Mouse (Mus musculus) embryonic facial prominence, embryonic 10.5 days (tissue): ENCODE results near the gene Slc8a2. TPM values are rescaled to one million over a fixed set of nuclear protein-coding genes. Genes with fewer than 3 reads are reported as not detected.

Experiments
- DNase-seq: peaks from one replicate; pipeline ENCODE4 v3.0.0-alpha.2; 2017; ENCODE audit warnings: low spot score
- H3K27ac ChIP-seq: fragments of 300-500 bp; sonication (generic); replicated peaks from 2 replicates; pipeline ENCODE4 v1.5.1; 2016; ENCODE audit warnings: mild to moderate bottlenecking
- H3K27me3 ChIP-seq: fragments of 300-500 bp; sonication (generic); replicated peaks from 2 replicates; pipeline ENCODE4 v1.6.1; 2016; ENCODE audit warnings: low read depth, mild to moderate bottlenecking; ENCODE audit not compliant: poor library complexity, severe bottlenecking
- H3K36me3 ChIP-seq: fragments of 300-500 bp; sonication (generic); replicated peaks from 2 replicates; pipeline ENCODE4 v1.6.1; 2016; ENCODE audit warnings: mild to moderate bottlenecking, moderate library complexity
- H3K4me1 ChIP-seq: fragments of 300-500 bp; sonication (generic); 2 replicates; pipeline ENCODE4 v1.6.1; 2016
- H3K4me3 ChIP-seq: fragments of 300-500 bp; sonication (generic); 2 replicates; pipeline ENCODE4 v1.5.1; 2016; ENCODE audit warnings: mild to moderate bottlenecking, moderate library complexity
- H3K9me3 ChIP-seq: fragments of 300-500 bp; sonication (generic); 2 replicates; pipeline ENCODE4 v1.6.1; 2016; ENCODE audit warnings: mild to moderate bottlenecking
- WGBS: fragments of 180-500 bp; shearing (Covaris S2); methylation state at CpG from one replicate; pipeline ENCODE4 v1.1.7; 2016; 5-methylcytosine and 5-hydroxymethylcytosine counted together
- polyA plus RNA-seq: library from polyadenylated mRNA; unstranded; fragments of >200 nt; fragmentation: Nextera tagmentation; extraction: Ambion mirVana; gene quantifications from 2 replicates; pipeline ENCODE4 v1.2.1, GENCODE M21; 2016

Slc8a2 gene
- 0.16 and 0.20 TPM in 2 replicates for polyA plus RNA-seq

DNA sequence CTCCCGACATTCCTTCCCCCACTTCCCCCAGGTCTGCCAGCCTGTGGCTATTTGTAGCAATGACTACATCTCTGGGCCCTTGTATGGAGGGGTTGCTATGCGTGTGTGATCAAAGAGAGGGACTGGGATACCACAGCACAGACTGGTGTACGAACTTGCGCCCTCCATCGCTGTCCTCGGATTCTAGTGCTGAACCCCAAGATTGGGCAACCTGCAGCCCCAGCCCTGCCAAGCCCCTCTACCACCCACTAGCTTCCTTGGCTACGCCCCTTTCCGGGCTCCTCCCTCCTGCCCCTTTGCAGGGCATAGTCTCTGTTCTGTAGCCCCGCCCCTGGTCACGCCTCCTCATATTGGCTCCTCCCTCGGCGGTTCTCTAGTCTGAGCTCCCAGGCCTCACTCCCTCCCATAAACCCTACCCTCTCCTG is at the start of gene Slc8a2:
Gene Slc8a2 (plus strand): TSS at position 406 of the 425 bp plus-strand sequence.
- peak within 1 kb of the TSS; percentile 81 for H3K27ac ChIP-seq
- WGBS: 1% methylated on average over 12 of the region's 12 CpGs
- H3K4me3 ChIP-seq: peak within 1 kb of the TSS; percentile 66
- H3K9me3 ChIP-seq: no peaks in the 10 kb centered on the region
- H3K4me1 ChIP-seq: peaks cover 37% of the 10 kb centered on the region
- peak; percentile 88 for DNase-seq
- H3K36me3 ChIP-seq: peaks cover 20% of the 10 kb centered on the region; the same call in 1 of the 2 replicates
- peaks cover 22% of the 10 kb centered on the region for H3K27me3 ChIP-seq

DNA sequence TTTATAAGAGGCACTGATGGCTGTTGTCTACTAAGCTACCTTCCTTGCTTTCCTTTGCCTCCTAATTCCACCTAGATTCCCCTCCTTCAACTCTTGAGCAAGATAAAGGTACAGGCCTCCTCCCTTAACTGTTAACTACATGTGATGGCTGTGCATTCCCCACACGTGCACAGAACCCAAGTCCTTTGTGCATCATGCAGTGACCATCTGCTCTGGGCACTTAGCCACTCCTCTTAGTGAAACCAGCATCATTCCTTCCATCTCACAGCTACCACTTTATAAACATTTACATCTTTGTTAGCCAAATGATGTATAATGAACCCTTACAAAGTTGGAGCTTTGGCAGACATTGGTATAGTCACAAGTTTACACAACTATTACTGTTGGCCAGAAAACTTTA is 49.7 kb upstream of the Slc8a2 start:
- H3K4me1 ChIP-seq: peaks cover 13% of the 10 kb centered on the region
- H3K27me3 ChIP-seq: no peaks in the 10 kb centered on the region
- H3K9me3 ChIP-seq: no peaks in the 10 kb centered on the region
- no peaks in the 10 kb centered on the region for H3K36me3 ChIP-seq
- WGBS: 79% methylated on average over 1 of the region's 1 CpGs
- no peak overlapping the region for H3K4me3 ChIP-seq
- no peak overlapping the region for H3K27ac ChIP-seq
- no peak for DNase-seq

DNA sequence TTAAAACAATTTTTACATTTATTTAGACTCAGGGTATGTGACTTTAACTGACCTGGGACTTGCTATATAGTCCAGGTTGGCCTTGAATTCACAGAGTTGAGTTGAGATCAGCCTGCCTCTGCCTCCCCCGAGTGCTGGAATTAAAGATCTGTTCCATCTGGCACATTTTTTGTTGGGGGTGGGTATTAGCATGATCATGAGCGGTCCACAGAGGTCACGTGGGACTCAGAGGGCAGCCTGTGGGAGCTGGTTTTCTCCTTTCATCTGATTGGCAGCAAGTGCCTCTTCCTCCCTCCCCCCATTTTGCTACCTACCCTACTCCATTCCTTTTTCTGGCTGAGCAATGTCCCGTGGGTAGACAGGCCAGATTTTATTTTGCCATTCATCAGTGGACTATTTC is 49.0 kb upstream of the Slc8a2 start:
- DNase-seq: no peak
- H3K27me3 ChIP-seq: no peaks in the 10 kb centered on the region
- H3K4me1 ChIP-seq: peaks cover 13% of the 10 kb centered on the region
- H3K4me3 ChIP-seq: no peak overlapping the region
- 72% methylated on average over 4 of the region's 4 CpGs for WGBS
- no peak overlapping the region for H3K27ac ChIP-seq
- no peaks in the 10 kb centered on the region for H3K9me3 ChIP-seq
- H3K36me3 ChIP-seq: no peaks in the 10 kb centered on the region

DNA sequence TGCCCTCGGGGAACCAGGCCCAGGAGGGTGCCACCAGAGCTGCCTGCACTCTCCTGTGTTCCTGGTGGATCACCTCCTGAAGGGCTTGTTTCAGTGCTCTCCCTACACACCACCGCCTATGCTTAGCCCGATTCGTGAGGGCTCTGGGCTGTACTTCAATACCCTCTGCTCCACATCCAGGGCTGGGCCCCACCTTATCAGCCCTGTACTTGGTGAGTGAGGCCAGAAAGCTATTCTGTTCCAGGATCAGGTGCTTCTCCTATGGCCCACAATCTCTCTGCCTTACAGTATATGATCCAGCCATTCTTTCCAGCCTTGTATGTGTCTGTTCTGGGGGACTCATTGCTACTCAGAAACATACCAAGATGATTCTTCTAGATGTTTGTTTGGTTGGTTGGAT is 46.3 kb upstream of the Slc8a2 start:
- Histone ChIP-seq H3K4me3 (no peak overlapping the region), H3K27me3 (no peaks in the 10 kb centered on the region), H3K27ac (no peak overlapping the region), H3K4me1 (peaks cover 8% of the 10 kb centered on the region), H3K36me3 (no peaks in the 10 kb centered on the region), H3K9me3 (no peaks in the 10 kb centered on the region)
- WGBS: 54% methylated on average over 4 of the region's 4 CpGs
- no peak for DNase-seq

DNA sequence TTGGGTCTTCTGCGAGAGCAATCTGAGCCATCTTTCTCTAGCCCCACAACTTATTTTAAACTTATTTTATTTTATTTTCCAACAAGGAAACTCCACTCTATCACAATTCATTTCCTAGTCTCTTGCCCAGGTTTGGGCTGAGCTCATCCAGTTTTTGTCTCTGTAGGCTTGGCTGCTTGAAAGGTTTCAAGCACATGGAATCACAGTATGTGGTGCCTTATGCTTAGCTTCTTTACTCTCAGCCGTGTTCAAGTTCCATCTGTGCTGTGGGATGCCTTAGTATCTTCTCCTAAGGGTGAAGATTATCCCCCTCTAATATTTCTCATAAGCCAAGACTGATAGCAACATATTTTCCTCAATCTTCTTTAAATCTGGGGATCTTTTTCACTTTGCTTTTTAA is 42.0 kb upstream of the Slc8a2 start:
- Histone ChIP-seq H3K4me1 (no peaks in the 10 kb centered on the region), H3K4me3 (no peak overlapping the region), H3K27ac (no peak overlapping the region), H3K27me3 (no peaks in the 10 kb centered on the region), H3K9me3 (no peaks in the 10 kb centered on the region), H3K36me3 (no peaks in the 10 kb centered on the region)
- no peak for DNase-seq
- 84% methylated on average over 2 of the region's 2 CpGs for WGBS

DNA sequence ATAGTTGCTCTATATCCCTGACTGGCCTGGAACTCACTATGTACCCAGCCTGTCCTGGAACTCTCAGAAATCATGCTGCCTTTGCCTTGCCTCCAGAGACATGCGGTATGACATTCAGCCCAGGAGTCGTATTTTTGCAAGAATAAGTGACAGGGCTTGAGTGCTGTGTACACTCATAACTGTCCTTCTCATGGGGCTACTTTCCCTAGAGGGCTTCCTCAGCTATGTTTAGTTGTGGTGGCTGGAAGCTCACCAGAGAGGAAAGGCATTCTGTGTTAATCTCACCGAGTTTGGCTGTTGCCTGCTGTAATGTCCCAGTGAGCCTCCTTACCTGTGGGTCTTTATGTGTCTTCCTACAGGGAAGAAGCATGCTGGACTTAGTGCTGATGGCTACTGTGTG is 35.0 kb upstream of the Slc8a2 start:
- H3K4me1 ChIP-seq: peaks cover 11% of the 10 kb centered on the region
- 74% methylated on average over 3 of the region's 3 CpGs for WGBS
- no peak overlapping the region for H3K27ac ChIP-seq
- no peaks in the 10 kb centered on the region for H3K36me3 ChIP-seq
- H3K4me3 ChIP-seq: no peak overlapping the region
- H3K27me3 ChIP-seq: no peaks in the 10 kb centered on the region; the same call in 1 of the 2 replicates
- DNase-seq: no peak
- peaks cover 2% of the 10 kb centered on the region; the same call in 1 of the 2 replicates for H3K9me3 ChIP-seq

DNA sequence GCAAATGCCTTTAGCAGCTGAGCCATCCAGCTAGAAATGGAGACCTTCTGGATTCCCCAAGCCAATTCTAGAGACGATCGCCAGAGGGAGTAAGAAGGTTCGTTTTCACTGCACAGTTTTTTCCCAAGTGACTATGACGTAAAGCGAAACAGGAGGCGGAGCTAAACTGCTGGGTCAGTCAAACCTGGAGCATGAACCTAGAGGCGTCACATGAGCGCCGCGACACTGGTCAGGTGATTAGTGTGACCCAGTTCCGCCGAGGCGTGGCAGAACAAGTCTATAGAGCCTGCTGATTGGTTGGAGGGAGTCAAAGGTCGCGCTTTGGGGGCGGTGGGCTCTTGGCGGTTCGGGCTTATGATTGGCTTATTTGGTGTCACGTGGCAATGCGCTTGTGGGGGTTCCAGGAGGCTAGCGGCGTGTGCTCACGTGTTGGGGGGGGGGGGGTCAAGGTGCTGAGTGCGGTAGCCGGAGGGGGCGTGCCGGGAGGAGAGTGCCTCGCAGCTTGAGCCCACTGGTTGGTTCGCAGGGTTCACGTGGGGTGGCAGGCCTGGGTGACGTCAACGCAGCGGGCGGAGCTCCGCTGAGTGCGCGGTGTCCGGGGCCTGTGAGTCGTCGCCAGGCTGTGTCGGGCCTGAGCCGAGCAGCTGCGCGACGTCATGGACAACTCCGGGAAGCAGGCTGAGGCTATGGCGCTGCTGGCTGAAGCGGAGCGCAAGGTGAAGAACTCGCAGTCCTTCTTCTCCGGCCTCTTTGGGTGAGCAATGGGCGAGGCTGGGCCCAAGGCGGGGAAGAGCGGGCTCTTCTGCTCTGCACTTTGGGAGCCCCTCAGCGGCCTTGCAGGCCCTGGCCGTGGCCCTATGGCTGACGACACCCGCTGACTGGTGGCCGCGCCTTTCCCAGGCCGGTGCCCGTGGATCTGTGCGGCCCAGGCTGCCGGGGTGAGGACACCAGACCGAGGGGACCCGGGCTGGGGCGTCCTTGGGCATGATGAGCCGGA is 31.3 kb upstream of the Slc8a2 start, which contains the start of gene Napa:
Gene Napa (plus strand): TSS at position 438 of the 997 bp plus-strand sequence.
- no peaks in the 10 kb centered on the region; the same call in 1 of the 2 replicates for H3K27me3 ChIP-seq
- peak within 1 kb of the TSS; percentile 92 for H3K27ac ChIP-seq
- DNase-seq: peak; percentile 99
- H3K4me1 ChIP-seq: peaks cover 25% of the 10 kb centered on the region
- peaks cover 31% of the 10 kb centered on the region for H3K36me3 ChIP-seq
- peak within 1 kb of the TSS; percentile 97 for H3K4me3 ChIP-seq
- peaks cover 2% of the 10 kb centered on the region; the same call in 1 of the 2 replicates for H3K9me3 ChIP-seq
- under 1% methylated on average over 68 of the region's 68 CpGs for WGBS

DNA sequence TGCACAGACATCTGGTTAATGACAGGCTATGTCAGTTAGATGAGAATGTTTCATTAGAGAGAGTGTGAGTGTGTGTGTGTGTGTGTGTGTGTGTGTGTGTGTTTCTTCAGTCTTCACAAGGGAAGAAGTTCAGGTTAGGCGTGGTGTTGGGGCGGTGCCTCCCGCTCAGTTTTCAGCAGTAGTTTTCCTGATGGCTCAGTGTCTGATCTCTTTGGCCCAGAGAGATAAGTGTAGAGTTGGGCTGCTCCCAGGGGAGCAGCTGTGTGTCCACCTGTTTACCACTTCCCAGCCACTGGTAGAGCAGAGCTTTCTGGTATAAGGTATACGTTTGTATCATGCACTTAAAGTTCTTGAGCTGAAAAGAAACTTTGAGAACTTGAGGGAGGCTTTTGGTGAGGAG is 29.7 kb upstream of the Slc8a2 start:
- WGBS: 89% methylated on average over 4 of the region's 4 CpGs
- Histone ChIP-seq H3K36me3 (peaks cover 47% of the 10 kb centered on the region), H3K27ac (no peak overlapping the region), H3K9me3 (peaks cover 2% of the 10 kb centered on the region; the same call in 1 of the 2 replicates), H3K4me3 (peak overlapping the region; percentile 97), H3K27me3 (no peaks in the 10 kb centered on the region), H3K4me1 (peaks cover 25% of the 10 kb centered on the region)
- no peak for DNase-seq

DNA sequence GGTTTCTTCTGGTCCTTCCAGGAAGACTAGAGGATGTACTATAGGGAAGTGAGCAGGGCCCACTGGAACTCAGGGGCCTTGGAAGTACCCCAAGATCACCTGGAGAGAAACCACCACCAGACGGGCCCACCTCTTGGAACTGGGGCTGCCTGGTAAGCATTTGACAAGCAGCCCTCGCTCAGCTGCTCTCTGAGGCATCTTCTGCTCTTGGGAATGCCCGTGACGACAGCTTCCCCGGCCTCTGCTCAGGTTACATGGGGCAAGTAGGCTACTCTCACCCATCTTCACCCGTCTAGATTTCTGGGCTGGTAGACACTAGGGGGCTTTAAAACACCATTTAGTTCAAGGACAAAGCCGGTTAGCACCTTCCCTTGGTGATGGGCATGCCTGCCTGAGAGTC is 28.5 kb upstream of the Slc8a2 start:
- no peaks in the 10 kb centered on the region for H3K27me3 ChIP-seq
- DNase-seq: no peak
- no peak overlapping the region for H3K27ac ChIP-seq
- H3K36me3 ChIP-seq: peaks cover 54% of the 10 kb centered on the region
- peaks cover 25% of the 10 kb centered on the region for H3K4me1 ChIP-seq
- peaks cover 2% of the 10 kb centered on the region; the same call in 1 of the 2 replicates for H3K9me3 ChIP-seq
- WGBS: 74% methylated on average over 7 of the region's 7 CpGs
- H3K4me3 ChIP-seq: no peak overlapping the region

DNA sequence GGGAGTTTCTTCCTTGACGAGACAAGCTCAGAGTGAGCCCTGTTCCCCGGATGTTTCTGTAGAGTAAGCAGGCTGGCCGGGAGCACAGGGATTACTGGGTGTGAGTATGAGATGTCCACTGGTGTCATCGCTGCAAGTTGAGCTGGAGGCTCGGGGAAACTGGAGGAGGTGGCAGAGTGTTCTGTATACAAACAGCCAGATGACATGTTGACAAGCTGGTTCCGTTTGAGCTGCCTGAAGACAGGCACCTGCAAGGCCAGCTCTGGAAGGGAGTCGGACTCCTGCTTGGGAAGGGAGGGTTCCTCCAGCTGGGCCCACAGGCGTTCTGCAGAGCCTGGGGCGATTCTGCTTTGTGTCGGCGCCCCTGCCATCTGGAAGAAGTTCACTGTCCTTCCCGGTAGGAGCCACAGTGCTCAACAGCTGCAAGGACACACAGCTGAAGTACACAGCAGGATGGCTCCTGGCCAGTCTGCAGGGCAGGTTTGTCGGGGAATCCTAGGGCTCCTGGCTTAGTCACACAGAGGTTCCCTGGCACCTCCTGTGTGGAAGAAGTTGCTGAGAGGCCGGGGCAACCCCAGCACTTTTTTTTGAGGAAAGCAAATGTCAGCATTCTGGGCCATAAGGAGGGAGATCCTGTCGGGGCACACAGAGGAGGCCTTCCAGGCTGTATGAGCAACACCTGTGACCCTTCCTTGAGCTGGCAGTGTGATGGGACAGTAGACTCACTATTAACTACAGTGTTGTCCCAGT is 27.7 kb upstream of the Slc8a2 start:
- Histone ChIP-seq H3K36me3 (peaks cover 55% of the 10 kb centered on the region), H3K4me3 (0 out of 2 replicates have a peak overlapping the region, but pooled peaks have one; percentile 8), H3K27me3 (no peaks in the 10 kb centered on the region), H3K27ac (no peak overlapping the region), H3K4me1 (peaks cover 25% of the 10 kb centered on the region), H3K9me3 (peaks cover 2% of the 10 kb centered on the region; the same call in 1 of the 2 replicates)
- WGBS: 79% methylated on average over 15 of the region's 15 CpGs
- DNase-seq: no peak

DNA sequence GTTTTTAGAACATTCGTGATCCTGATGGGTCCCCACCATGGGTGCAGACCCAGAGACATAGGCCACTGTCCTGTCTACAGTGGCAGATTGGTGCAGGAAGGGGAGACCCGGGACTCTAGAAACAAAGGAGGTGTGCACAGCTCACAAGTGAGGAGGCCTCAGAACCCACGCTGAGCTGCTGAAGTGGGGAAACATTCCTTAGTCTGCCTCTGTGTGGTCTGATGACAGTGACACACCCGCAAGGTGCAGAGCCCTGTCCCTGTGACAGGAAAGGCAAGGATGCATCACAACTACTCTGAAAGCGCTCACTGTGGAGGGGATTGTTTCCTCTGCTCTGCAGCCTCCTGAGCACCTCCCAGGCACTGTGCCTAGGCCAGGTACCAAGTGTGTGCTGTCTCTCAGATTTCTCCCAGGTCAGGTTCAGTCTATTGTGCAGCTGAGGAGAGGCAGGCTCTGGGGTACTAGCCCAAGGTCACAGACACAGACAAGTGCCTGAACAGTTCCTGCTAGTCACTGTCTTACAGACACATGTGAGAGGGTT is 26.9 kb upstream of the Slc8a2 start:
- WGBS: 86% methylated on average over 5 of the region's 5 CpGs
- Histone ChIP-seq H3K4me1 (peaks cover 22% of the 10 kb centered on the region), H3K4me3 (no peak overlapping the region), H3K27me3 (no peaks in the 10 kb centered on the region), H3K27ac (no peak overlapping the region), H3K9me3 (peaks cover 2% of the 10 kb centered on the region; the same call in 1 of the 2 replicates), H3K36me3 (peaks cover 64% of the 10 kb centered on the region)
- no peak for DNase-seq

DNA sequence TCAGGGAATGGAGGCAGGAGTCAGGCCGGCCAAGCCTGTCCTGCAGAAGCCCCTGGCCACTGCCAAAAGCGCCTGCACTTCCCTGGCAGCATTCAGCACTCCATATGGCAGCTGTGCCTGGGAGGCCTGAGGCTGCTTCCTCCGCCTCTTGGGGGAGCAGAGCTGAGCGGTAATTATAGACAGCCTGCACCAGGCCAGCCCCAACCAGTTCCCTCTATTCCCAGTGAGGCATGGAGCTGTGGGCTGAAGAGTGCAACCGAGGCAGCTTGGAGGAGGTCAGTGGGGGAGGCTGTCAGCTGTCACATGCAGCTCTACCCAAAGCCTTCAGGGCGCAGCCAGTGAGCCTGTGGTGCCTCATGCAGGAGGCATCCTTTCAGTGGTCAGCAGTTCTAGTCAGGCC is 25.9 kb upstream of the Slc8a2 start:
- Histone ChIP-seq H3K4me3 (no peak overlapping the region), H3K27ac (no peak overlapping the region), H3K36me3 (peaks cover 74% of the 10 kb centered on the region), H3K9me3 (peaks cover under 1% of the 10 kb centered on the region; the same call in 1 of the 2 replicates), H3K27me3 (no peaks in the 10 kb centered on the region), H3K4me1 (peaks cover 21% of the 10 kb centered on the region)
- WGBS: 70% methylated on average over 6 of the region's 6 CpGs
- peak; percentile 16 for DNase-seq
